Mouse (Mus musculus) brown adipose tissue, adult 24 weeks (tissue): Measurements from ENCODE around the gene Fbxo40. TPM values are rescaled to one million over a fixed set of nuclear protein-coding genes. Genes with fewer than 3 reads are reported as not detected.
A peak's percentile ranks its signal among the peaks of the same experiment; 100 is the strongest.

Experiments
- H3K27ac ChIP-seq: fragments of 200-500 bp; replicated peaks from 2 replicates; pipeline ENCODE4 v1.5.1; 2012; ENCODE audit warnings: low read depth, mild to moderate bottlenecking, low read length
- H3K4me1 ChIP-seq: fragments of 200-500 bp; 2 replicates; pipeline ENCODE4 v1.6.1; 2012; ENCODE audit warnings: low read length, mixed read lengths; ENCODE audit not compliant: control insufficient read depth, insufficient read depth, insufficient read length
- H3K4me3 ChIP-seq: fragments of 200-500 bp; 2 replicates; pipeline ENCODE4 v1.5.1; 2012; ENCODE audit warnings: low read depth, mild to moderate bottlenecking, low read length, moderate library complexity; ENCODE audit not compliant: insufficient read depth
- polyA plus RNA-seq: library from polyadenylated mRNA; stranded (reverse); fragments of >200 nt; gene quantifications from 2 replicates; pipeline ENCODE4 v1.2.4, GENCODE M21; 2012; ENCODE audit not compliant: missing spikeins, insufficient read depth, insufficient read length

Fbxo40 gene
- polyA plus RNA-seq, 1 experiment: 4.8 TPM

GRCm38 (mm10) chr16:36934131-36934840 is 56.0 kb downstream of the Fbxo40 start:
- peaks cover 9% of the 10 kb centered on the region; the same call in 1 of the 2 replicates for H3K4me1 ChIP-seq
- peak overlapping the region; percentile 96 for H3K27ac ChIP-seq
- peak overlapping the region; percentile 61 for H3K4me3 ChIP-seq

- Histone ChIP-seq H3K4me3 (no peak overlapping the region), H3K27ac (no peak overlapping the region), H3K4me1 (peaks cover 9% of the 10 kb centered on the region; the same call in 1 of the 2 replicates)
Observed at GRCm38 (mm10) chr16:36932546-36932945, 57.7 kb downstream of the Fbxo40 start.

DNA sequence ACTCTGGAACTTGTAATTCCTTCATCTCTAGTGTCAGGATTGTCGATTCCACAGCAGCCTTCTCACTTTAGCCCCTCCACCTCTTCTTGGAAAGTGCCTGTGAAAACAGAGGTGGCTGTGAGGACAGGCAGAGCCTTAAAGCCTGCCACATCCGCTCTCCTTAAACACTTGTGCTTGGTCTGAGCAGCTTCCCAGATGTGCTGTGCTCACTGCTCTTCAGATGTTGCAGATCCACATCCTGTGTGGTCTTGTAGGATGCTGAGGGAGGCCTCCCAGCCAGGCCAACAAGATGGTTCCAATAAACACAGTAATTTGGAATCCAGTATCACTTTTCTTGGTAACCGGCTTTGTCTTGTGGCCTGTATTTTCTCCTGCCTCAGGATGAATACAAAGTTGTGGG is 58.3 kb downstream of the Fbxo40 start:
- Histone ChIP-seq H3K27ac (no peak overlapping the region), H3K4me1 (peaks cover 9% of the 10 kb centered on the region; the same call in 1 of the 2 replicates), H3K4me3 (no peak overlapping the region)

- H3K27ac ChIP-seq: peak overlapping the region; percentile 6; the same call in 1 of the 2 replicates
- no peak overlapping the region for H3K4me3 ChIP-seq
- peaks cover 9% of the 10 kb centered on the region; the same call in 1 of the 2 replicates for H3K4me1 ChIP-seq
Observed at GRCm38 (mm10) chr16:36931381-36931780, 58.9 kb downstream of the Fbxo40 start.

DNA sequence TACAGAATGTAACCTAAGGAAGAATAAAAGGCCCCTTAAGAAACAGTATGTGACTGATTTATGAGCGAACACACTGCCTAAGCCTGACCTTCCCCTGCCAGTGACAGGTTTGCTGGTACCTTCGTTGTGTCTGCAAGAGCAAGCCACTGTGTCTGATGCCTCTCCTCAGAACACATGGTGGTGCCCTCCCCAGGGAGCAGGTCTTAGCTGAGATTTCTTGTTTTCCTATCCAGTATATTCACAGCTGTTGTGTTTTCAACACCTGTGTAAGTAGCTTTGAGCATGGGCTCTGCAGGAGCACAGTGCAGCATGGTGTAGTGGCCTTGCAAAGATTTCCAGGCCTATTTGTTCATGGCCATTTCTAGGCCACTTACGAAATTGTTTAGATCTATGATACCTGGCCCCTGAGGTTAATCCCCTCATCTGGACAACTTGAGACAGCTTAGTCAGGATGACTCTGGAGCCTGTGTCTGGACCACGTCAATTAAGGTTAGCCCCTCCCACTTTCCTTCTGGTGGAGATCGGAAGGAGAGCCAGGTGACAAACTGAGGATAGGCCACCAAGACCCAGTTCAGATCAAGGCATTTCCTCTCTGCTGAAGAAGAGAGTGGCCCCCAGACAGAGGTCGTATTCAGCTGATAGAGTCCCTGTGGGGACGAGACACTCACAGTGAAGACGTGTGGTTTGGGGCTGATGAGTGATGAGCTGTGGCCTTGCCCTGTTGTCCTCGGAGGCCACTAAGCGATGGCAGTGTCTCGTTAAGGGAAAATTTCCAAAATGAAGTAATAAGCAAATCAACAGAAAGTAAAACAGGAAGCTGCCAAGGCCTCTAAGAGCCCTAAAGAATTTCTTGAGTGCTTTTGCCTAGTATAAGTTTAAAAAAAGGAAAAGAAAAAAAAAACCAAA is 59.8 kb downstream of the Fbxo40 start:
- no peak overlapping the region for H3K4me3 ChIP-seq
- no peak overlapping the region for H3K27ac ChIP-seq
- H3K4me1 ChIP-seq: peaks cover 5% of the 10 kb centered on the region; the same call in 1 of the 2 replicates

- Histone ChIP-seq H3K4me1 (no peaks in the 10 kb centered on the region; the same call in 1 of the 2 replicates), H3K27ac (no peak overlapping the region), H3K4me3 (no peak overlapping the region)
Observed at GRCm38 (mm10) chr16:36929216-36929615, 61.1 kb downstream of the Fbxo40 start.

- Histone ChIP-seq H3K4me1 (no peaks in the 10 kb centered on the region), H3K27ac (no peak overlapping the region), H3K4me3 (no peak overlapping the region)
Observed at GRCm38 (mm10) chr16:36928106-36928500, 62.2 kb downstream of the Fbxo40 start.

GRCm38 (mm10) chr16:36927495-36928105 is 62.7 kb downstream of the Fbxo40 start:
- Histone ChIP-seq H3K27ac (no peak overlapping the region), H3K4me3 (no peak overlapping the region), H3K4me1 (no peaks in the 10 kb centered on the region)

DNA sequence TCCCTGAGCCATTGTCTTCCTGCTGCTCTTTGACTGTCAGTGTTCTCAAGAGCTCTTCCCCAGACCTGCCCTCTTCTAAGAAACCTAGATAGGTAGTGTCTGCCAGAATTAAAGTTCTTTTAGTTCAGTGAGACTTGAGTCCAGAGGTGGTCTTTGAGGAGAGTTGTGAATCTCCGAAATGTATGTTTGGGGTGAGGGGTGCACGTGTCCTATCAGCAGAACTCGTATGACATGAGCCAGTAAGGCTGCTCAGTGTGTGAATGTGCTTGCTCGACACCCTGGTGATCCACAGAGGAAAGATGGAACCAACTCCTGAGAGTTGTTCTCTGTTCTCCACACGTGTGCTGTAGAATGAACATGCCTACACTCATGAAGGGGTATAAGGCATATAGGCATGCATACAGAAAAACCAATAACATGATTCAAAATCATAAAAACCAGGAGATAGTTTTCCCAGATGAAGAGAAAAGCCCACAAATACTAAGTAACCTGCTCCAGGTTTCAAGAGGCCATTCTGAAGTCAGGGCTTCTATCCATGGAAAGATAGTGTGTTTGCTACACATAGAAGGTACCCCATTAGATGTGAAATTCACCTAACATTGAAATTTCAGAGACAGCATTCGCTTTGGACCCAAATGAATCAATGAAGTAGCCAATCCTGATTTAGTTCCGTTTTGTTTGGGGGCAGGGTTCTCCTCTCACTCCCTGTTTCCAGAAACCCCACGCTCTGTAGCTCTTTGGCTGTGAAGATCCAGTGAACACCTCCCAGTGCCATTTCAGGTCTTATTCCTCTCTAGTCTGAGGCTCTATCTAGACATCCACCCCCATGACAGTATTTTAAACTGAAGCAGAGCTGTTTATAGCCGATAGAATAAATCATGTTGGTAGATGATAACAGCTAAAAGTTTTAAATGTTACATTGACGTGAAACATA is 63.5 kb downstream of the Fbxo40 start:
- Histone ChIP-seq H3K4me3 (no peak overlapping the region), H3K4me1 (no peaks in the 10 kb centered on the region)

DNA sequence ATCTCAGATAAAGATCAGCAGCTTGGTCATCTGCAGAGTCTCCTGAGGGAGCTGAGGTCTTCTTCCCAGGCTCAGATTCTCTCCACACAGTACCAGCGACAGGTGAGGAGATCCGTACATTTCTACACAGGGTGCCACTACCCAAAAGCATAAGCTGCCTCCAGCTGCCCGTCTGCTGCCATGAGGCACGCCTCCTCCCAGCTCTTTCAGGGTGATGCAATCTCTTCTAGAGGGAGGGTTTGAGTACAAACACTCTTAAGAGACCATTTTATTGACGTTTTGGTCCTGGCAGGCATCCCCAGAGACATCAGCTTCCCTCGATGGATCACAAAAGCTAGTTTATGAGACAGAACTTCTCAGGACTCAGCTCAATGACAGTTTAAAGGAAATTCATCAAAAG is 64.5 kb downstream of the Fbxo40 start:
- no peak overlapping the region for H3K27ac ChIP-seq
- H3K4me1 ChIP-seq: no peaks in the 10 kb centered on the region
- no peak overlapping the region for H3K4me3 ChIP-seq

More for the DNA sequence above, 63.5 kb downstream of the Fbxo40 start:
- H3K27ac ChIP-seq: no peak overlapping the region

- Histone ChIP-seq H3K4me3 (no peak overlapping the region), H3K27ac (no peak overlapping the region), H3K4me1 (no peaks in the 10 kb centered on the region)
Observed at GRCm38 (mm10) chr16:36925351-36925750, 64.9 kb downstream of the Fbxo40 start.

DNA sequence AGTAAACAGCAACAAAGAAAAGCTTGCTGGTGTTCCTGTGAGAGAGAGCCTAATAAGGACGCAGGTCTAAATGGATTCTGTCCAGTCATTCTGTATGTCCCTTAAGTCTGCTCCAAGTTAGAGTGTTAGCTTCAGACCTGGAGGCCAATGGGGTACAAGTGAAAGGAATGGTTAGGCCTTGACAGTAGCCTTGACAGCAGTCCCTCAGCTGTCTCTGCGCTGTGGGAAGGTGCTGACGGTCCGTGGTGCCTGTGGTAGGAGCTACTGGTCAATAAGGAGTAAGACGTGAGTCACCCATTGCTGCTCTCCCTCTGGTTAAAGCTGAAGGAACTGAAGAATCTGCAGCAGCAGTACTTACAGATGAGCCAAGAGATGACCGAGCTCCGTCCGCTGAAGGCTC is 66.0 kb downstream of the Fbxo40 start:
- H3K27ac ChIP-seq: no peak overlapping the region
- no peaks in the 10 kb centered on the region for H3K4me1 ChIP-seq
- no peak overlapping the region for H3K4me3 ChIP-seq

DNA sequence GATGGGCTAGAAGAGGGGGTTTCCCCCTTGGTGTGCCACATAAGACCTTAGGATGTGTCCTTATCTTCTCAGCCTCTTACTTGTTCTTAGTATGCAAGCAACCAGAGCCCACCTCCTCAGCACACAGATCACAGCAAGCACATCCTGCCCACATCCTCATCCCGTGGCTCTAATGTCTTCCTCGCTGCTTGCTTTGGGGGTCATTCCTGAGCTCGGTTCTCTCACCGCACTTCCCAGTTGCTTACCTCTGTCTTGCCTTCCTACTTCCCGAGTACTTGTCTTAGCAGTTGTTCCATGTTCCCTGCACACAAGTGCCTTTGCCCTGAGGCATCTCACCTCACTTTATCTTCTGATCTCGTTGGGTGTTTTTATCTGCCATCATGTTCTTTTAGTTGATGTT is 68.3 kb downstream of the Fbxo40 start:
- Histone ChIP-seq H3K27ac (no peak overlapping the region), H3K4me1 (no peaks in the 10 kb centered on the region), H3K4me3 (no peak overlapping the region)

- Histone ChIP-seq H3K27ac (no peak overlapping the region), H3K4me1 (no peaks in the 10 kb centered on the region), H3K4me3 (no peak overlapping the region)
Observed at GRCm38 (mm10) chr16:36921067-36921613, 69.1 kb downstream of the Fbxo40 start.
